Mouse (Mus musculus) heart, postnatal 14 days (tissue): ENCODE results near the gene Arhgef3. TPM values are rescaled to one million over a fixed set of nuclear protein-coding genes. Genes with fewer than 3 reads are reported as not detected.

ENCODE experiments used
- DNase-seq, 2 experiments: peaks; one replicate each; pipeline ENCODE4 v3.0.0; 2021 to 2022
- intact Hi-C: fragments of 180-260 bp; cut with DNase I; formaldehyde crosslinking; loops from one replicate; pipeline ENCODE4 v1.15.1; 2025
- total RNA-seq, 2 experiments: library from RNA; stranded (reverse); gene quantifications; 2 replicates each; pipeline ENCODE4 v1.2.3; 2021

Arhgef3 gene
- total RNA-seq, 2 experiments from 2014 or later: 30.6 to 32.1 TPM

- DNase-seq: no peak
- intact Hi-C loops: no loop called here
Measured at GRCm38 (mm10) chr14:27289053-27289452, 174.4 kb downstream of the Arhgef3 start.

- intact Hi-C loops: loop anchor here (5.0 kb wide), 2 partner anchors 55 to 100 kb away; no protein-coding TSS in a partner anchor
- no peak for DNase-seq
Measured at GRCm38 (mm10) chr14:27292101-27292500, 177.4 kb downstream of the Arhgef3 start.

- intact Hi-C loops: no loop called here
- DNase-seq: no peak
Measured at GRCm38 (mm10) chr14:27295821-27296220, 181.1 kb downstream of the Arhgef3 start.

GRCm38 (mm10) chr14:27296987-27297386 is 182.3 kb downstream of the Arhgef3 start:
- intact Hi-C loops: no loop called here
- DNase-seq: no peak

GRCm38 (mm10) chr14:27298875-27299274 is 184.2 kb downstream of the Arhgef3 start:
- no peak for DNase-seq
- intact Hi-C loops: no loop called here

- DNase-seq: no peak
Measured at GRCm38 (mm10) chr14:27299705-27300104, 185.0 kb downstream of the Arhgef3 start.

GRCm38 (mm10) chr14:27301768-27302499 is 187.2 kb downstream of the Arhgef3 start:
- no peak for DNase-seq
- intact Hi-C loops: no loop called here

More at GRCm38 (mm10) chr14:27299705-27300104, 185.0 kb downstream of the Arhgef3 start:
- intact Hi-C loops: no loop called here

- DNase-seq: no peak
Measured at GRCm38 (mm10) chr14:27303294-27303693, 188.6 kb downstream of the Arhgef3 start.

GRCm38 (mm10) chr14:27304408-27304807 is 189.7 kb downstream of the Arhgef3 start:
- intact Hi-C loops: no loop called here
- DNase-seq: no peak

More at GRCm38 (mm10) chr14:27303294-27303693, 188.6 kb downstream of the Arhgef3 start:
- intact Hi-C loops: no loop called here

- intact Hi-C loops: no loop called here
- DNase-seq: no peak
Measured at GRCm38 (mm10) chr14:27308761-27309160, 194.1 kb downstream of the Arhgef3 start.

GRCm38 (mm10) chr14:27310559-27311242 is 196.0 kb downstream of the Arhgef3 start:
- intact Hi-C loops: no loop called here
- no peak for DNase-seq

- intact Hi-C loops: no loop called here
- no peak for DNase-seq
Measured at GRCm38 (mm10) chr14:27312380-27312779, 197.7 kb downstream of the Arhgef3 start.

- no peak for DNase-seq
- intact Hi-C loops: no loop called here
Measured at GRCm38 (mm10) chr14:27315737-27316136, 201.0 kb downstream of the Arhgef3 start.

- intact Hi-C loops: no loop called here
- DNase-seq: no peak
Measured at GRCm38 (mm10) chr14:27317146-27317545, 202.4 kb downstream of the Arhgef3 start.

GRCm38 (mm10) chr14:27319386-27319785 is 204.7 kb downstream of the Arhgef3 start:
- intact Hi-C loops: no loop called here
- no peak for DNase-seq

- no peak for DNase-seq
- intact Hi-C loops: no loop called here
Measured at GRCm38 (mm10) chr14:27322041-27322440, 207.3 kb downstream of the Arhgef3 start.

GRCm38 (mm10) chr14:27324689-27325088 is 210.0 kb downstream of the Arhgef3 start:
- DNase-seq: no peak
- intact Hi-C loops: loop anchor here (5.0 kb wide), 1 partner anchor 72 kb away; no protein-coding TSS in a partner anchor

GRCm38 (mm10) chr14:27325537-27325936 is 210.8 kb downstream of the Arhgef3 start:
- intact Hi-C loops: loop anchor here (5.0 kb wide), 1 partner anchor 73 kb away; no protein-coding TSS in a partner anchor
- DNase-seq: no peak

- intact Hi-C loops: loop anchor here (5.0 kb wide), 1 partner anchor 76 kb away; no protein-coding TSS in a partner anchor
- no peak for DNase-seq
Measured at GRCm38 (mm10) chr14:27327862-27328261, 213.2 kb downstream of the Arhgef3 start.

- DNase-seq: no peak
Measured at GRCm38 (mm10) chr14:27328952-27329351, 214.3 kb downstream of the Arhgef3 start.

GRCm38 (mm10) chr14:27331490-27332035 is 216.9 kb downstream of the Arhgef3 start:
- no peak for DNase-seq
- intact Hi-C loops: loop anchor here (10.0 kb wide), 1 partner anchor 217 kb away; the partner anchor contains the start of gene Arhgef3

More at GRCm38 (mm10) chr14:27328952-27329351, 214.3 kb downstream of the Arhgef3 start:
- intact Hi-C loops: loop anchor here (5.0 kb wide), 1 partner anchor 77 kb away; no protein-coding TSS in a partner anchor
